Mouse (Mus musculus) MEL (cell line): ENCODE results near the gene Slc12a6.
A peak's percentile ranks its signal among the peaks of the same experiment; 100 is the strongest.

Experiments used
- CTCF ChIP-seq, 3 experiments: IDR thresholded peaks in 2 of 3; conservative IDR thresholded peaks in 1 of 3; 2 replicates each; pipeline ENCODE4 v1.5.1; 2011 to 2012; ENCODE audit warnings: low read length in 3 of 3, low read depth in 2 of 3, mild to moderate bottlenecking in 2 of 3, improper control_type of control experiment in 1 of 3, inconsistent platforms in 1 of 3, mixed read lengths in 1 of 3, moderate library complexity in 1 of 3; ENCODE audit not compliant: control insufficient read depth in 1 of 3, insufficient read depth in 1 of 3, poor library complexity in 1 of 3, severe bottlenecking in 1 of 3
- E2F4 ChIP-seq: IDR thresholded peaks from 2 replicates; pipeline ENCODE4 v1.6.1; 2011; ENCODE audit warnings: low read depth, low read length, improper control_type of control experiment, borderline replicate concordance
- HCFC1 ChIP-seq: IDR thresholded peaks from 2 replicates; pipeline ENCODE4 v1.6.1; 2012; ENCODE audit warnings: low read depth, mild to moderate bottlenecking, inconsistent platforms, low read length, improper control_type of control experiment, moderate library complexity
- KAT2A ChIP-seq: conservative IDR thresholded peaks from 2 replicates; pipeline ENCODE4 v1.6.1; 2012; ENCODE audit warnings: low read depth, low read length, improper control_type of control experiment, inconsistent platforms
- MAX ChIP-seq: IDR thresholded peaks from 2 replicates; pipeline ENCODE4 v1.6.1; 2011; ENCODE audit warnings: low read length, improper control_type of control experiment
- NELFE ChIP-seq: IDR thresholded peaks from 2 replicates; pipeline ENCODE4 v1.6.1; 2011; ENCODE audit warnings: low read depth, low read length, improper control_type of control experiment
- POLR2A ChIP-seq, 2 experiments: IDR thresholded peaks; 2 replicates each; pipeline ENCODE4 v1.6.1; 2011 to 2012; ENCODE audit warnings: low read length in 2 of 2, mild to moderate bottlenecking in 2 of 2, control low read depth in 1 of 2, improper control_type of control experiment in 1 of 2, low read depth in 1 of 2, moderate library complexity in 1 of 2; ENCODE audit not compliant: control insufficient read depth in 1 of 2, insufficient read depth in 1 of 2, poor library complexity in 1 of 2
- RAD21 ChIP-seq: IDR thresholded peaks from 2 replicates; pipeline ENCODE4 v1.6.1; 2011; ENCODE audit warnings: mild to moderate bottlenecking, low read depth, low read length, improper control_type of control experiment
- RCOR1 ChIP-seq: IDR thresholded peaks from 2 replicates; pipeline ENCODE4 v1.6.1; 2012; ENCODE audit warnings: low read depth, mild to moderate bottlenecking, inconsistent platforms, low read length, improper control_type of control experiment
- TAL1 ChIP-seq: IDR thresholded peaks from 2 replicates; pipeline ENCODE4 v1.6.1; 2012; ENCODE audit warnings: mild to moderate bottlenecking, inconsistent platforms, low read length, moderate library complexity, mixed read lengths

DNA sequence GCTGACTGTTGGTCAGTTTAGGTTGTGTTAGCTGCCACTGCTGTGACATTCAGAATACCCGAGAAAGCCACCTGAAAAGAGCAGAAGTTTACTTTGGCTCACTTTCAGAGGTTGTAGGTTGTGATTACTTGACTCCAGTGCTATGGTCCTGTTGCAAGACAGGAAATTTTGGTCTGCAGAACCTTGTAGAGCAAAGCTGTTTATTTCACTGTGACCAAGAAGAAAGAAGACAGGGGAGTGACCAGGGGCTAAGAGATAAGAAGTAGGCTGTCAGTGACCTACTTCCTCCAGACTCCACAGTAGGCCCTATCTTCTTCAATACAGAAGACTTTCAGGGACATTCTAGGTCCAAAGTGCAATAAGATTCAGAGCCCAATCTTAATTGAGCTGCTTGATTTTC is 131.0 kb downstream of the Slc12a6 start:
- TF ChIP-seq MAX = no peak
- no peak for TF ChIP-seq RCOR1
- TF ChIP-seq NELFE = no peak
- peak; percentile 58 for TF ChIP-seq TAL1
- no peak for TF ChIP-seq POLR2A (IDR thresholded peaks at IDR 0.05; ENCODE audit: control insufficient read depth in 1 of 2, insufficient read depth in 1 of 2, low read depth in 1 of 2, low read length in 2 of 2, poor library complexity in 1 of 2)
- no peak for TF ChIP-seq KAT2A
- no peak for TF ChIP-seq CTCF (IDR thresholded peaks at IDR 0.05 in 2 of 3, conservative IDR thresholded peaks at IDR 0.05 in 1 of 3; ENCODE audit: control insufficient read depth in 1 of 3, insufficient read depth in 1 of 3, low read depth in 2 of 3, low read length in 3 of 3, poor library complexity in 1 of 3, severe bottlenecking in 1 of 3)
- TF ChIP-seq HCFC1 = no peak
- no peak for TF ChIP-seq E2F4
- TF ChIP-seq RAD21 = no peak
